Mouse (Mus musculus) heart, embryonic 12.5 days (tissue): ENCODE results near the gene Nek11. TPM values are rescaled to one million over a fixed set of nuclear protein-coding genes. Genes with fewer than 3 reads are reported as not detected.

Source experiments
- ATAC-seq: fragments of 200-750 bp; cut with Nextera tagmentation; 2 replicates; pipeline ENCODE4 v1.8.0; 2017; ENCODE audit warnings: moderate TSS enrichment, moderate library complexity; ENCODE audit not compliant: insufficient number of reproducible peaks, low FRiP score
- H3K27ac ChIP-seq: fragments of 300-500 bp; sonication (generic); 2 replicates; pipeline ENCODE4 v1.5.1; 2016; ENCODE audit warnings: mild to moderate bottlenecking, moderate library complexity; ENCODE audit not compliant: poor library complexity, severe bottlenecking
- H3K27me3 ChIP-seq: fragments of 300-500 bp; sonication (generic); replicated peaks from 2 replicates; pipeline ENCODE4 v1.6.1; 2016; ENCODE audit warnings: mild to moderate bottlenecking, moderate library complexity
- H3K36me3 ChIP-seq: fragments of 300-500 bp; sonication (generic); 2 replicates; pipeline ENCODE4 v1.6.1; 2016; ENCODE audit warnings: mild to moderate bottlenecking, moderate library complexity
- H3K4me1 ChIP-seq: fragments of 300-500 bp; sonication (generic); replicated peaks from 2 replicates; pipeline ENCODE4 v1.6.1; 2016; ENCODE audit warnings: mild to moderate bottlenecking
- H3K4me2 ChIP-seq: fragments of 300-500 bp; sonication (generic); 2 replicates; pipeline ENCODE4 v1.6.1; 2016; ENCODE audit warnings: mild to moderate bottlenecking, moderate library complexity
- H3K4me3 ChIP-seq: fragments of 300-500 bp; sonication (generic); 2 replicates; pipeline ENCODE4 v1.5.1; 2016; ENCODE audit warnings: mild to moderate bottlenecking
- H3K9ac ChIP-seq: fragments of 300-500 bp; sonication (generic); 2 replicates; pipeline ENCODE4 v1.6.1; 2016; ENCODE audit warnings: mild to moderate bottlenecking, moderate library complexity
- H3K9me3 ChIP-seq: fragments of 300-500 bp; sonication (generic); replicated peaks from 2 replicates; pipeline ENCODE4 v1.6.1; 2016; ENCODE audit warnings: mild to moderate bottlenecking, moderate library complexity
- WGBS: fragments of 180-500 bp; shearing (Covaris S2); methylation state at CpG from one replicate; pipeline ENCODE4 v1.1.7; 2016; 5-methylcytosine and 5-hydroxymethylcytosine counted together
- polyA plus RNA-seq: library from polyadenylated mRNA; unstranded; fragments of >200 nt; fragmentation: Nextera tagmentation; extraction: Ambion mirVana; gene quantifications from 2 replicates; pipeline ENCODE4 v1.2.1, GENCODE M21; 2016

Gene Nek11
- polyA plus RNA-seq, 1 experiment from 2014 or later: 0.10 TPM

DNA sequence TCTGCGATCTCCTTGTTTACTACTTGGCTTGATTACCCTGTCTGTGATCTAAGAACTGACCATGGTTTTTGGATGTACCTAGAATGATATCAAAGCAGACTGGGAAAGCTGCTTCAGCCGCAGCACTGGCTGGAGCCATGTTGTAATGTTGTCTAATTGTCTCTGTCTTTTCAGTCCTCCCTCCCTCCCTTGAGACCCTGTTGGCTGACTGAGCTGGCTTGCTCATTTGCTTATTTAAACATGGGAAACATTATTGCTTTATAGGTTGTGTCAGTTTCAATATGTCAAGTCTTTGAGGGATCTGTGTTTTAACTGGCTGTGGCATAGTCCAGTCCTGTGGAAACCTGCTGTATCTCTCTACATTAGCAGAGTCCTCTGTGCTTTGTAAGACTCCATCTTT, 132.2 kb downstream of the Nek11 start:
- WGBS: 62% methylated on average over 2 of the region's 2 CpGs
- H3K27ac ChIP-seq: no peak overlapping the region

GRCm38 (mm10) chr9:105257668-105258067, 137.7 kb downstream of the Nek11 start:
- WGBS: 68% methylated on average over 10 of the region's 10 CpGs
- ATAC-seq: no peak

More for the DNA sequence above, 132.2 kb downstream of the Nek11 start:
- ATAC-seq: no peak
- Histone ChIP-seq H3K4me3 (no peak overlapping the region), H3K27me3 (no peaks in the 10 kb centered on the region), H3K4me1 (no peaks in the 10 kb centered on the region), H3K9ac (no peak overlapping the region), H3K4me2 (no peak overlapping the region), H3K36me3 (no peaks in the 10 kb centered on the region), H3K9me3 (no peaks in the 10 kb centered on the region)

DNA sequence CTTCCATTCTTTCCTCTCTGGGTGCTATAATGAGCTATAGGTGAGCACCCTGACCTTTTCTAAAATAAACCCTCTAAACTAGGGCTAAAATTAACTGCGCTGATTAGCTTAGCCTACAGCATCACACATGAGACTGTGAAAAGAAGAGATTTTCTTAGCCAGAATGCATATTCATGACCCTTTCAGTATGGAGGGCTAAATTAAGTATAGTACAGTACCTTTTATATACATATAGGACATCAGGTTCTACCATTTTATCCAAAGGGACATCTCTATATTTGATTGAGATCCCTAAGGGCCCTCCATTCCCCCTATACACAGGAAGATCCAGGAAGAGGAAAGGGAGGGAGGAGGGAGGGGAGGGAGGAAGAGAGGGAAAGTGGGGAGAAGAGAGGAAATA, 141.2 kb downstream of the Nek11 start:
- H3K4me1 ChIP-seq: no peaks in the 10 kb centered on the region
- H3K27ac ChIP-seq: no peak overlapping the region
- H3K27me3 ChIP-seq: no peaks in the 10 kb centered on the region
- H3K4me2 ChIP-seq: no peak overlapping the region
- no peak for ATAC-seq
- H3K4me3 ChIP-seq: no peak overlapping the region
- H3K9me3 ChIP-seq: 0 out of 2 replicates have a peak, but pooled peaks cover under 1% of the 10 kb centered on the region
- 84% methylated on average over 1 of the region's 1 CpGs for WGBS
- no peak overlapping the region for H3K9ac ChIP-seq
- H3K36me3 ChIP-seq: no peaks in the 10 kb centered on the region

More at GRCm38 (mm10) chr9:105257668-105258067, 137.7 kb downstream of the Nek11 start:
- Histone ChIP-seq H3K9ac (no peak overlapping the region), H3K27ac (no peak overlapping the region), H3K4me3 (no peak overlapping the region), H3K9me3 (no peaks in the 10 kb centered on the region), H3K4me2 (no peak overlapping the region), H3K4me1 (no peaks in the 10 kb centered on the region), H3K27me3 (no peaks in the 10 kb centered on the region), H3K36me3 (no peaks in the 10 kb centered on the region)

DNA sequence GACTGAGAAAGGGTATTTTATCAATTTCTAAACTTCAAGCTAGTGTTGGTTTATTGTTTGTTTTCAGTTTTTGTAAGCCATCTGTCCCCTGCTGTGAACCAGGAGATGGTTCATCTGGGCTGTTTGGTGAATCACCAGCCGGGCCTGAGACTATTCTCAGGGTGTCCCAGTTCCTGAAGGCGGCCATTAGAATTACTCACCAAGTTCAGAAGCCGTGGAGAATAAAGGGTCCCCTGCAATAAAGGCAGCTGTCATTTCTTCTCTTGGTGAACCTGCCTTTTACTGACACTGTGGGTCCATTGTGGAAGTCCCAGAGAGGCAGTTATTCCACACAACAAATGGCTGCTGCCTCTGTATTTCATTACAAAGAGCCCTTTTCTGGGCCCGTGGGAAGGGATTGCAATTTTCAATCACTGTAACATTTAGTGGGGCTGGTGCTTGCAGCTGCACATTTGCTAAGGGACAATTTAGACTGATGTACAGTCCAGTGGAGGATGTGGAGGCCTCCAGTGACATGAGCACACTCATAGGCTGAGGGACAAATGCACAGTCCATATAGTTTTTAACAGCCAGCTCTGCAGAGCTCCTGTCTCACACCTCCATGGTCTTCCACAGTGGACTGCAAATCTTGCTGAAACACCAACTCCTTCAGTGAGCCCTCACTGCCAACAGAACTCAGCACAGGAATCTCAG, 142.8 kb downstream of the Nek11 start:
- 70% methylated on average over 4 of the region's 4 CpGs for WGBS
- no peak overlapping the region for H3K9ac ChIP-seq
- peaks cover 8% of the 10 kb centered on the region; the same call in 1 of the 2 replicates for H3K9me3 ChIP-seq
- no peak overlapping the region for H3K4me2 ChIP-seq
- H3K27me3 ChIP-seq: no peaks in the 10 kb centered on the region
- no peaks in the 10 kb centered on the region for H3K4me1 ChIP-seq
- ATAC-seq: no peak
- H3K4me3 ChIP-seq: no peak overlapping the region
- H3K36me3 ChIP-seq: no peaks in the 10 kb centered on the region
- H3K27ac ChIP-seq: no peak overlapping the region

- H3K9me3 ChIP-seq: peaks cover 8% of the 10 kb centered on the region; the same call in 1 of the 2 replicates
- H3K4me2 ChIP-seq: no peak overlapping the region
- WGBS: 84% methylated on average over 4 of the region's 4 CpGs
- no peak for ATAC-seq
- no peaks in the 10 kb centered on the region for H3K4me1 ChIP-seq
- no peaks in the 10 kb centered on the region for H3K27me3 ChIP-seq
- H3K9ac ChIP-seq: no peak overlapping the region
- no peak overlapping the region for H3K27ac ChIP-seq
- H3K4me3 ChIP-seq: no peak overlapping the region
- no peaks in the 10 kb centered on the region for H3K36me3 ChIP-seq
Measured at GRCm38 (mm10) chr9:105251256-105251655, 144.1 kb downstream of the Nek11 start.

DNA sequence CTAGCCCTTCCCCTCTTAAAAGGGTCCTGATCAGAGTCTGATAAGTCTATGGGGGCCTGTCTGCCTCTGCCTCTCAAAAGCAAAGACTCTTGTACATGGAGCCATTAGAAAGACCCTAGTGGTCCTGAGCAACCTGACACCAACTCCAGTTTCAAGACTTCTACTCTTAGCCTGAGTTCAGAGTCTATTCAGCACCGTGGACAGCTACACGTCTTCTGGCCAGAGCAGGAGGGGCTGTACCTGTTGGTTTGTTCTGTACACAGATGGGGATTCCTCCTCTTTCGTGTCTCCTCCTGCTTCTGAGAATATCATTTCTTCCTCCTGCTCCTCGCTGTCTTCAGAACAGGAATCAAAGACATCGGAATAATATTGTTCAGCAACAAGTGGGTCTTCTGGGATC, 151.3 kb downstream of the Nek11 start:
- no peaks in the 10 kb centered on the region for H3K27me3 ChIP-seq
- peaks cover 7% of the 10 kb centered on the region; the same call in 1 of the 2 replicates for H3K9me3 ChIP-seq
- WGBS: 34% methylated on average over 5 of the region's 5 CpGs
- no peak overlapping the region for H3K27ac ChIP-seq
- H3K4me3 ChIP-seq: no peak overlapping the region
- H3K4me2 ChIP-seq: no peak overlapping the region
- H3K9ac ChIP-seq: no peak overlapping the region
- no peaks in the 10 kb centered on the region for H3K4me1 ChIP-seq
- ATAC-seq: no peak
- no peaks in the 10 kb centered on the region for H3K36me3 ChIP-seq

- H3K4me1 ChIP-seq: no peaks in the 10 kb centered on the region
- 43% methylated on average over 4 of the region's 4 CpGs for WGBS
- H3K9me3 ChIP-seq: no peaks in the 10 kb centered on the region
- H3K27ac ChIP-seq: no peak overlapping the region
- no peaks in the 10 kb centered on the region for H3K27me3 ChIP-seq
- no peak overlapping the region for H3K9ac ChIP-seq
- no peak for ATAC-seq
- H3K36me3 ChIP-seq: no peaks in the 10 kb centered on the region
- no peak overlapping the region for H3K4me2 ChIP-seq
- H3K4me3 ChIP-seq: no peak overlapping the region
Measured at GRCm38 (mm10) chr9:105214434-105214833, 180.9 kb downstream of the Nek11 start.

GRCm38 (mm10) chr9:105200305-105200704, 195.0 kb downstream of the Nek11 start:
- 68% methylated on average over 1 of the region's 1 CpGs for WGBS
- Histone ChIP-seq H3K36me3 (no peaks in the 10 kb centered on the region), H3K4me1 (no peaks in the 10 kb centered on the region), H3K9me3 (peaks cover 5% of the 10 kb centered on the region), H3K4me2 (no peak overlapping the region), H3K9ac (no peak overlapping the region), H3K27ac (no peak overlapping the region), H3K4me3 (no peak overlapping the region), H3K27me3 (no peaks in the 10 kb centered on the region)
- no peak for ATAC-seq

- H3K9ac ChIP-seq: no peak overlapping the region
- 65% methylated on average over 3 of the region's 3 CpGs for WGBS
- no peak overlapping the region for H3K27ac ChIP-seq
- no peaks in the 10 kb centered on the region for H3K4me1 ChIP-seq
- H3K4me2 ChIP-seq: no peak overlapping the region
- no peaks in the 10 kb centered on the region for H3K27me3 ChIP-seq
- no peak for ATAC-seq
- H3K9me3 ChIP-seq: no peaks in the 10 kb centered on the region
- H3K36me3 ChIP-seq: no peaks in the 10 kb centered on the region
- no peak overlapping the region for H3K4me3 ChIP-seq
Measured at GRCm38 (mm10) chr9:105186725-105187124, 208.6 kb downstream of the Nek11 start.

DNA sequence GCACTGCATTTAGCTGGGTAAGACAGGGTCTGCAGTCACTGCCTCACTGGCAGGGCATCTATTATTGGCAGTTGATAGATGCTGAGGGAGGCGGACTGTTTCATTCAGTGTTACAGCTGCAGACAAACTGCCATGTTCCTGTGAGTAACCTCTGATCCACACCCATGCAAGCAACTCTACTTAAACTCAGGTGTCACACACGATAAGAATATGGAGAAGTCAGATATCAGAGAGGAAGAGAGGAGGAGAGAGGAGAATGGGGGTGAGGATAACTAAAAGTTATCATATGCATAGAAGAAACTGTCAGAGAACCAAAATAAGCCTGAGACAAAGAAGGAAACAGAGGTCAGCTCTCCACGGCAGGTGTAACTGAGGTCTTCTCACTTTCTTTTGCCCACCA, 212.9 kb downstream of the Nek11 start:
- H3K4me2 ChIP-seq: no peak overlapping the region
- WGBS: 76% methylated on average over 3 of the region's 3 CpGs
- no peaks in the 10 kb centered on the region for H3K27me3 ChIP-seq
- no peak for ATAC-seq
- no peak overlapping the region for H3K27ac ChIP-seq
- H3K4me3 ChIP-seq: no peak overlapping the region
- H3K9ac ChIP-seq: no peak overlapping the region
- no peaks in the 10 kb centered on the region; the same call in 1 of the 2 replicates for H3K9me3 ChIP-seq
- no peaks in the 10 kb centered on the region for H3K36me3 ChIP-seq
- H3K4me1 ChIP-seq: no peaks in the 10 kb centered on the region

GRCm38 (mm10) chr9:105144992-105145391, 250.3 kb downstream of the Nek11 start, which contains the start of gene 1700080E11Rik:
Gene 1700080E11Rik, minus strand, starts transcription at chr9:105145092.
- Histone ChIP-seq H3K36me3 (no peaks in the 10 kb centered on the region), H3K27ac (no peak within 1 kb of the TSS), H3K4me2 (no peak within 1 kb of the TSS), H3K4me3 (no peak within 1 kb of the TSS), H3K9me3 (0 out of 2 replicates have a peak, but pooled peaks cover 4% of the 10 kb centered on the region), H3K27me3 (no peaks in the 10 kb centered on the region), H3K4me1 (no peaks in the 10 kb centered on the region), H3K9ac (no peak within 1 kb of the TSS)
- no peak for ATAC-seq
- 72% methylated on average over 6 of the region's 6 CpGs for WGBS

DNA sequence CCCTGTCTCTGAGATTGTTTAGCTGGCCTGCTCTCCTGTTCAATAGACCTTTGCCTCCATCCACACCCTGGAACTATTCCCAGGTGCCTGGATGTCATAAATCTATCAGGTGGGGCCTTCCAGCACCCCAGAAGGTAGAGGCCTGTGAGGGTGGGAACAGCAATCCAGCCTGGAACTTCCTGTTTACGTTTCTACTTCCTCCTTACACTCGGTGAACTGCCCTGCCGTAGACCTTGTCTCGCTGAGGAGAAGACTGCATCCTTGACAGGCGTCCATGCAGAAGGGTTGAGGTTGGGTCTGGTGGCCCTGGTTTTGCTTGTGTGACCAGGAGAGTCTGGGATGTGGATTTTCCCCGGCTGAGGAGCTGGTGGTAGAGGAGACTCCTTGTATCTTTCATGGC, 256.1 kb downstream of the Nek11 start:
- Histone ChIP-seq H3K9me3 (0 out of 2 replicates have a peak, but pooled peaks cover under 1% of the 10 kb centered on the region), H3K4me2 (no peak overlapping the region), H3K9ac (no peak overlapping the region), H3K27ac (no peak overlapping the region), H3K4me1 (no peaks in the 10 kb centered on the region), H3K27me3 (no peaks in the 10 kb centered on the region), H3K36me3 (no peaks in the 10 kb centered on the region), H3K4me3 (no peak overlapping the region)
- ATAC-seq: no peak
- 62% methylated on average over 6 of the region's 6 CpGs for WGBS
